Mouse (Mus musculus) CH12.LX (cell line): ENCODE data around the gene Fads1. TPM values are rescaled to one million over a fixed set of nuclear protein-coding genes. Genes with fewer than 3 reads are reported as not detected.

Source experiments
- polyA plus RNA-seq: library from polyadenylated mRNA; unstranded; fragments of >175 nt; gene quantifications from 2 replicates; pipeline ENCODE4 v1.2.1, GENCODE M21; 2012; ENCODE audit warnings: low read depth; ENCODE audit not compliant: insufficient read length
- total RNA-seq, 2 experiments: library from RNA; depleted of rRNA; stranded (reverse); fragments of 300-350 nt in 1 of 2; fragments of >200 nt in 1 of 2; gene quantifications; 2 replicates each; pipeline ENCODE4 v1.2.3; 2012 to 2014

Fads1 gene
- total and polyA plus RNA-seq, 3 experiments = 30.6 to 44.7 (median 37.2) TPM

Other genes with a start within 250 kb of the Fads1 start
- 284 and 317 TPM in 2 replicates for gene Fth1, start 202.3 kb upstream of the Fads1 start, total RNA-seq (2012; rRNA removed)
- 279 and 303 TPM in 2 replicates for gene Fth1, start 202.3 kb upstream of the Fads1 start, total RNA-seq (2014; rRNA removed)
- 2,849 and 3,031 TPM in 2 replicates for gene Fth1, start 202.3 kb upstream of the Fads1 start, polyA plus RNA-seq
- 0.13 TPM in 1 of 2 replicates, not detected in the other for gene Best1, start 181.3 kb upstream of the Fads1 start, total RNA-seq (2012; rRNA removed)
- gene Best1, start 181.3 kb upstream of the Fads1 start, total RNA-seq (2014; rRNA removed) = not detected in 2 replicates
- gene Best1, start 181.3 kb upstream of the Fads1 start, polyA plus RNA-seq = not detected in 2 replicates
- 0.04 TPM in 1 of 2 replicates, not detected in the other for gene Rab3il1, start 181.2 kb upstream of the Fads1 start, total RNA-seq (2012; rRNA removed)
- gene Rab3il1, start 181.2 kb upstream of the Fads1 start, total RNA-seq (2014; rRNA removed) = not detected in 2 replicates
- not detected in 2 replicates for gene Rab3il1, start 181.2 kb upstream of the Fads1 start, polyA plus RNA-seq
- 0.50 and 1.1 TPM in 2 replicates for gene Fads3, start 141.3 kb upstream of the Fads1 start, total RNA-seq (2012; rRNA removed)
- not detected in 2 replicates for gene Fads3, start 141.3 kb upstream of the Fads1 start, total RNA-seq (2014; rRNA removed)
- gene Fads3, start 141.3 kb upstream of the Fads1 start, polyA plus RNA-seq = 0.26 and 0.29 TPM in 2 replicates
- 5.9 and 8.1 TPM in 2 replicates for gene Fads2, start 81.1 kb upstream of the Fads1 start, total RNA-seq (2012; rRNA removed)
- gene Fads2, start 81.1 kb upstream of the Fads1 start, total RNA-seq (2014; rRNA removed) = 1.00 and 1.7 TPM in 2 replicates
- 1.7 and 1.8 TPM in 2 replicates for gene Fads2, start 81.1 kb upstream of the Fads1 start, polyA plus RNA-seq
- gene Tmem258, start 21.1 kb downstream of the Fads1 start, total RNA-seq (2012; rRNA removed) = 344 and 357 TPM in 2 replicates
- gene Tmem258, start 21.1 kb downstream of the Fads1 start, total RNA-seq (2014; rRNA removed) = 148 and 164 TPM in 2 replicates
- gene Tmem258, start 21.1 kb downstream of the Fads1 start, polyA plus RNA-seq = 179 and 253 TPM in 2 replicates
- 125 and 172 TPM in 2 replicates for gene Fen1, start 21.3 kb downstream of the Fads1 start, total RNA-seq (2012; rRNA removed)
- gene Fen1, start 21.3 kb downstream of the Fads1 start, total RNA-seq (2014; rRNA removed) = 156 and 167 TPM in 2 replicates
- 111 and 119 TPM in 2 replicates for gene Fen1, start 21.3 kb downstream of the Fads1 start, polyA plus RNA-seq
- 0.04 and 0.13 TPM in 2 replicates for gene Myrf, start 57.9 kb downstream of the Fads1 start, total RNA-seq (2012; rRNA removed)
- gene Myrf, start 57.9 kb downstream of the Fads1 start, total RNA-seq (2014; rRNA removed) = not detected in 2 replicates
- 0.10 and 0.11 TPM in 2 replicates for gene Myrf, start 57.9 kb downstream of the Fads1 start, polyA plus RNA-seq
- gene Dagla, start 122.0 kb downstream of the Fads1 start, total RNA-seq (2012; rRNA removed) = 0.21 and 0.55 TPM in 2 replicates
- not detected in 2 replicates for gene Dagla, start 122.0 kb downstream of the Fads1 start, total RNA-seq (2014; rRNA removed)
- gene Dagla, start 122.0 kb downstream of the Fads1 start, polyA plus RNA-seq = 0.12 and 0.21 TPM in 2 replicates
- not detected in 2 replicates for gene Syt7, start 206.2 kb downstream of the Fads1 start, total RNA-seq (2012; rRNA removed)
- not detected in 2 replicates for gene Syt7, start 206.2 kb downstream of the Fads1 start, total RNA-seq (2014; rRNA removed)
- gene Syt7, start 206.2 kb downstream of the Fads1 start, polyA plus RNA-seq = not detected in 2 replicates